Mouse (Mus musculus): ENCODE data around the gene Bglap. TPM values are rescaled to one million over a fixed set of nuclear protein-coding genes. Genes with fewer than 3 reads are reported as not detected.
A peak's percentile ranks its signal among the peaks of the same experiment; 100 is the strongest.

The Bglap gene
- total and polyA plus RNA-seq, 3 experiments = not detected

GRCm38 (mm10) chr3:88336058-88337013 lies 47.9 kb downstream of the Bglap start, which contains the start of the genes Tmem79 and Smg5:
TSS of gene Tmem79 (minus strand) at chr3:88336148.
TSS of gene Smg5 (plus strand) at chr3:88336260.
- in situ Hi-C loops (cut with MboI; ENCODE audit: low pct_ligation_motif_present, low pct_unique_long_range_greater_than_20kb, low sequenced_read_pairs) = no loop called here
- peaks cover 18 to 36% of the 10 kb centered on the region in 2 experiments for H3K4me1 ChIP-seq (ENCODE audit: control insufficient read depth in 1 of 2, insufficient read depth in 2 of 2)

GRCm38 (mm10) chr3:88335436-88336053 lies 48.7 kb downstream of the Bglap start:
- Histone ChIP-seq H3K79me2 (replicated peaks; ENCODE audit: control insufficient read depth, extremely low read depth, insufficient read depth, poor library complexity, severe bottlenecking) (peaks cover 36% of the 10 kb centered on the region), H3K9ac (ENCODE audit: insufficient read depth, low read depth) (peak overlapping the region; percentile 59), H3K4me1 (ENCODE audit: control insufficient read depth in 1 of 2, insufficient read depth in 2 of 2) (peaks cover 18 to 36% of the 10 kb centered on the region in 2 experiments), H3K27ac (ENCODE audit: insufficient read depth, low read depth) (peak overlapping the region; percentile 79), H3K4me3 (replicated peaks in 1 of 3; ENCODE audit: low read depth in 2 of 3, low read length in 2 of 3, poor library complexity in 1 of 3) (peak overlapping the region; percentile 64 to 82 (median 81)), H3K36me3 (replicated peaks in 1 of 2; ENCODE audit: control insufficient read depth in 1 of 2, insufficient read depth in 1 of 2, low read length in 1 of 2) (peaks cover 4 to 31% of the 10 kb centered on the region in 2 experiments), H3K27me3 (replicated peaks) (no peaks in the 10 kb centered on the region), H3K4me2 (ENCODE audit: insufficient read depth, low read depth, poor library complexity, severe bottlenecking) (peak overlapping the region; percentile 93), H3K9me3 (replicated peaks; ENCODE audit: low read length) (no peaks in the 10 kb centered on the region)
- TF ChIP-seq MAX (IDR thresholded peaks at IDR 0.05; ENCODE audit: low read length) (peak; percentile 60), RCOR1 (conservative IDR thresholded peaks at IDR 0.05; ENCODE audit: low read depth, low read length) (0 out of 2 replicates have a peak, but pooled peaks have one; percentile 28), ZMIZ1 (IDR thresholded peaks at IDR 0.05; ENCODE audit: low read depth, low read length) (no peak; the same call in 1 of the 2 replicates), HCFC1 (IDR thresholded peaks at IDR 0.05; ENCODE audit: low read depth, low read length) (no peak), KAT2A (IDR thresholded peaks at IDR 0.05; ENCODE audit: insufficient replicate concordance, low read length) (no peak), MYC (IDR thresholded peaks at IDR 0.05; ENCODE audit: low read depth, low read length) (peak; percentile 70), CTCF (conservative IDR thresholded peaks at IDR 0.05 in 1 of 2, IDR thresholded peaks at IDR 0.05 in 1 of 2; ENCODE audit: low read depth in 2 of 2, low read length in 2 of 2) (no peak), SMC3 (IDR thresholded peaks at IDR 0.05; ENCODE audit: low read depth, low read length) (no peak), MXI1 (IDR thresholded peaks at IDR 0.05; ENCODE audit: low read depth, low read length) (peak; percentile 68), MAFK (IDR thresholded peaks at IDR 0.05; ENCODE audit: insufficient replicate concordance, low read length) (0 out of 2 replicates have a peak, but pooled peaks have one; percentile 54), GABPA (IDR thresholded peaks at IDR 0.05; ENCODE audit: insufficient replicate concordance, low read depth, low read length) (no peak), UBTF (IDR thresholded peaks at IDR 0.05; ENCODE audit: low read depth, low read length) (peak; percentile 43; the same call in 1 of the 2 replicates), TBP (conservative IDR thresholded peaks at IDR 0.05; ENCODE audit: low read depth, low read length) (0 out of 2 replicates have a peak, but pooled peaks have one; percentile 5), IRF4 (IDR thresholded peaks at IDR 0.05; ENCODE audit: low read depth, low read length) (peak; percentile 19; the same call in 1 of the 2 replicates), BHLHE40 (IDR thresholded peaks at IDR 0.05; ENCODE audit: low read depth, low read length) (peak; percentile 3; the same call in 1 of the 2 replicates)
- peak; percentile 39 for DNase-seq (ENCODE audit: extremely low read depth)
- in situ Hi-C loops (cut with MboI; ENCODE audit: low pct_ligation_motif_present, low pct_unique_long_range_greater_than_20kb, low sequenced_read_pairs) = no loop called here
- dilution Hi-C loops (cut with MboI; ENCODE audit: extremely low pct_ligation_motif_present, extremely low pct_unique_long_range_greater_than_20kb, low sequenced_read_pairs) = no loop called here

More at GRCm38 (mm10) chr3:88336058-88337013, 47.9 kb downstream of the Bglap start, which contains the start of the genes Tmem79 and Smg5:
- Histone ChIP-seq H3K79me2 (replicated peaks; ENCODE audit: control insufficient read depth, extremely low read depth, insufficient read depth, poor library complexity, severe bottlenecking) (peaks cover 41% of the 10 kb centered on the region), H3K4me3 (replicated peaks in 1 of 3; ENCODE audit: low read depth in 2 of 3, low read length in 2 of 3, poor library complexity in 1 of 3) (peak within 1 kb of the TSS; percentile 81 to 85 (median 82)), H3K27me3 (replicated peaks) (no peaks in the 10 kb centered on the region), H3K4me2 (ENCODE audit: insufficient read depth, low read depth, poor library complexity, severe bottlenecking) (peak within 1 kb of the TSS; percentile 93), H3K9ac (ENCODE audit: insufficient read depth, low read depth) (peak within 1 kb of the TSS; percentile 75), H3K36me3 (replicated peaks in 1 of 2; ENCODE audit: control insufficient read depth in 1 of 2, insufficient read depth in 1 of 2, low read length in 1 of 2) (peaks cover 6 to 36% of the 10 kb centered on the region in 2 experiments), H3K9me3 (replicated peaks; ENCODE audit: low read length) (no peaks in the 10 kb centered on the region), H3K27ac (ENCODE audit: insufficient read depth, low read depth) (peak within 1 kb of the TSS; percentile 79)
- dilution Hi-C loops (cut with MboI; ENCODE audit: extremely low pct_ligation_motif_present, extremely low pct_unique_long_range_greater_than_20kb, low sequenced_read_pairs) = no loop called here
- TF ChIP-seq SIN3A (IDR thresholded peaks at IDR 0.05; ENCODE audit: low read length) = peak; percentile 75
- TF ChIP-seq ZNF384 (IDR thresholded peaks at IDR 0.05; ENCODE audit: low read depth, low read length) = no peak
- no peak for TF ChIP-seq JUN (IDR thresholded peaks at IDR 0.05; ENCODE audit: insufficient read depth, low read depth, low read length)
- TF ChIP-seq MEF2A (IDR thresholded peaks at IDR 0.05; ENCODE audit: borderline replicate concordance, low read depth, low read length) = no peak
- TF ChIP-seq ELF1 (IDR thresholded peaks at IDR 0.05; ENCODE audit: low read depth, low read length) = peak; percentile 71
- no peak for TF ChIP-seq ZKSCAN1 (IDR thresholded peaks at IDR 0.05; ENCODE audit: borderline replicate concordance, low read depth, low read length)
- TF ChIP-seq TCF12 (IDR thresholded peaks at IDR 0.05; ENCODE audit: low read depth, low read length) = peak; percentile 97
- no peak for TF ChIP-seq SMC3 (IDR thresholded peaks at IDR 0.05; ENCODE audit: low read depth, low read length)
- no peak for TF ChIP-seq CHD1 (IDR thresholded peaks at IDR 0.05; ENCODE audit: low read depth, low read length)
- no peak for TF ChIP-seq KAT2A (IDR thresholded peaks at IDR 0.05; ENCODE audit: insufficient replicate concordance, low read length)
- TF ChIP-seq JUND (conservative IDR thresholded peaks at IDR 0.05; ENCODE audit: low read depth, low read length) = no peak
- TF ChIP-seq CTCF (conservative IDR thresholded peaks at IDR 0.05 in 1 of 2, IDR thresholded peaks at IDR 0.05 in 1 of 2; ENCODE audit: low read depth in 2 of 2, low read length in 2 of 2) = no peak
- peak; percentile 10; the same call in 1 of the 2 replicates for TF ChIP-seq MYC (IDR thresholded peaks at IDR 0.05; ENCODE audit: low read depth, low read length)
- TF ChIP-seq TBP (conservative IDR thresholded peaks at IDR 0.05; ENCODE audit: low read depth, low read length) = peak; percentile 92
- no peak for TF ChIP-seq ZC3H11A (IDR thresholded peaks at IDR 0.05; ENCODE audit: low read depth, low read length)
- TF ChIP-seq USF2 (conservative IDR thresholded peaks at IDR 0.05; ENCODE audit: low read depth, low read length) = no peak
- 0 out of 2 replicates have a peak, but pooled peaks have one; percentile 6 for TF ChIP-seq UBTF (IDR thresholded peaks at IDR 0.05; ENCODE audit: low read depth, low read length)
- peak; percentile 99 for TF ChIP-seq POLR2AphosphoS2 (IDR thresholded peaks at IDR 0.05; ENCODE audit: low read depth, low read length)
- peak; percentile 97 for TF ChIP-seq NELFE (IDR thresholded peaks at IDR 0.05; ENCODE audit: low read depth, low read length)
- TF ChIP-seq EP300 (IDR thresholded peaks at IDR 0.05; ENCODE audit: low read length) = no peak
- peak; percentile 46; the same call in 1 of the 2 replicates for TF ChIP-seq NRF1 (IDR thresholded peaks at IDR 0.05; ENCODE audit: low read depth, low read length)
- TF ChIP-seq MAX (IDR thresholded peaks at IDR 0.05; ENCODE audit: low read length) = no peak; the same call in 1 of the 2 replicates
- no peak for TF ChIP-seq ETS1 (conservative IDR thresholded peaks at IDR 0.05; ENCODE audit: low read depth, low read length)
- no peak for TF ChIP-seq E2F4 (IDR thresholded peaks at IDR 0.05; ENCODE audit: insufficient replicate concordance, low read depth, low read length)
- TF ChIP-seq POLR2A (IDR thresholded peaks at IDR 0.05; ENCODE audit: low read depth, low read length) = peak; percentile 100
- TF ChIP-seq RAD21 (IDR thresholded peaks at IDR 0.05; ENCODE audit: low read depth, low read length) = no peak
- TF ChIP-seq CHD2 (IDR thresholded peaks at IDR 0.05; ENCODE audit: low read length) = peak; percentile 100
- TF ChIP-seq MXI1 (IDR thresholded peaks at IDR 0.05; ENCODE audit: low read depth, low read length) = no peak; the same call in none of the 2 replicates
- TF ChIP-seq PAX5 (IDR thresholded peaks at IDR 0.05; ENCODE audit: low read length) = no peak
- TF ChIP-seq MAZ (IDR thresholded peaks at IDR 0.05; ENCODE audit: low read depth, low read length) = no peak
- peak; percentile 78 for TF ChIP-seq HCFC1 (IDR thresholded peaks at IDR 0.05; ENCODE audit: low read depth, low read length)
- TF ChIP-seq ZMIZ1 (IDR thresholded peaks at IDR 0.05; ENCODE audit: low read depth, low read length) = peak; percentile 94
- peak; percentile 94 for DNase-seq (ENCODE audit: extremely low read depth)

All from CH12.LX (cell line).